Mouse (Mus musculus) midbrain, embryonic 14.5 days (tissue): ENCODE data around the gene Ppara. TPM values are rescaled to one million over a fixed set of nuclear protein-coding genes. Genes with fewer than 3 reads are reported as not detected.

Experiments used
- ATAC-seq: fragments of 200-750 bp; cut with Nextera tagmentation; 2 replicates; pipeline ENCODE4 v1.8.0; 2017; ENCODE audit warnings: moderate number of reproducible peaks, moderate library complexity; ENCODE audit not compliant: low FRiP score, low TSS enrichment
- DNase-seq: peaks from one replicate; pipeline ENCODE4 v3.0.0-alpha.2; 2015
- H3K27ac ChIP-seq: fragments of 300-500 bp; sonication (generic); replicated peaks from 2 replicates; pipeline ENCODE4 v1.5.1; 2014; ENCODE audit warnings: mild to moderate bottlenecking, low read depth, low read length, moderate library complexity
- H3K27me3 ChIP-seq: fragments of 300-500 bp; sonication (generic); 2 replicates; pipeline ENCODE4 v1.6.1; 2014; ENCODE audit warnings: low read length, control low read depth, mixed read lengths; ENCODE audit not compliant: control insufficient read depth, insufficient read depth
- H3K36me3 ChIP-seq: fragments of 300-500 bp; sonication (generic); 2 replicates; pipeline ENCODE4 v1.6.1; 2014; ENCODE audit warnings: low read length, control low read depth; ENCODE audit not compliant: control insufficient read depth, insufficient read depth
- H3K4me1 ChIP-seq: fragments of 300-500 bp; sonication (generic); 2 replicates; pipeline ENCODE4 v1.6.1; 2014; ENCODE audit warnings: mild to moderate bottlenecking, antibody characterized with exemption, low read length, control low read depth; ENCODE audit not compliant: control insufficient read depth, insufficient read depth
- H3K4me2 ChIP-seq: fragments of 300-500 bp; sonication (generic); 2 replicates; pipeline ENCODE4 v1.6.1; 2014; ENCODE audit warnings: mild to moderate bottlenecking, low read length, moderate library complexity
- H3K4me3 ChIP-seq: fragments of 300-500 bp; sonication (generic); replicated peaks from 2 replicates; pipeline ENCODE4 v1.5.1; 2014; ENCODE audit warnings: low read depth, low read length
- H3K9ac ChIP-seq: fragments of 300-500 bp; sonication (generic); replicated peaks from 2 replicates; pipeline ENCODE4 v1.6.1; 2014; ENCODE audit warnings: mild to moderate bottlenecking, low read length, moderate library complexity
- H3K9me3 ChIP-seq: fragments of 300-500 bp; sonication (generic); 2 replicates; pipeline ENCODE4 v1.6.1; 2016; ENCODE audit warnings: low read length, control low read depth, mixed read lengths; ENCODE audit not compliant: control insufficient read depth
- WGBS: fragments of 180-500 bp; shearing (Covaris S2); extraction: QIAGEN DNeasy Blood & Tissue Kit; methylation state at CpG from one replicate; pipeline ENCODE4 v1.1.7; 2014; 5-methylcytosine and 5-hydroxymethylcytosine counted together
- polyA plus RNA-seq: library from polyadenylated mRNA; unstranded; fragments of >200 nt; fragmentation: Nextera tagmentation; extraction: Ambion mirVana; gene quantifications from 2 replicates; pipeline ENCODE4 v1.2.1, GENCODE M21; 2014

Gene Ppara
- polyA plus RNA-seq, 1 experiment from 2014 or later: 0.89 TPM

DNA sequence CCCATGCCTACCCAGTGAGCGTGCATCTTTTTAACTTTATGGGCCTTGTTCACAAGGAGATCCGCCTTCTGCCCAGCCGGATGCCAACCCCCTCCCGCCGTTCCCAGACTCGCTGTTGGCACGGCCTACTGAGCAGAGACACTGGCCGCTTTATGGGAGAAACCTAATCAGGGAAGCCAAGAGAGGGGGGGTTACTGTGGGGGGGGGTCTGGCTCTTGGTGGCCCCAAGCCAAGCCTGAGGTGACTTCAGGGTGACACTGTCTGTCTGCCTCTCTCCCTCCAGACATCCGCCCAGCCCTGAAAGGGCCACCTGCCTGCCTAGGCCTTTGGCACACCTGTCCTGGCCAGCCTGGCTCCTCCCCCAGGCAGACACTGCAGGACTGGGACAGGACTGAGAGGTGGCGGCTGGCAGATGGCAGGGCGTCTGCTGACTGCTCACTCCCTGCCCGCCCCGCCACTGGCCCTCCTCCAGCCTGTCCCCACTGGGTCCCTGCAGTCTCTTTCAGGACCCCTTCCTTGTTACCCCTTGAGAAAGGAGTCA is 32.3 kb upstream of the Ppara start:
- no peaks in the 10 kb centered on the region for H3K27me3 ChIP-seq
- no peak overlapping the region for H3K4me3 ChIP-seq
- ATAC-seq (peak; percentile 60), DNase-seq (peak; percentile 59)
- H3K36me3 ChIP-seq: peaks cover 92% of the 10 kb centered on the region
- 71% methylated on average over 13 of the region's 13 CpGs for WGBS
- no peak overlapping the region for H3K9ac ChIP-seq
- H3K4me2 ChIP-seq: no peak overlapping the region
- no peaks in the 10 kb centered on the region for H3K4me1 ChIP-seq
- H3K27ac ChIP-seq: peak overlapping the region; percentile 52
- H3K9me3 ChIP-seq: no peaks in the 10 kb centered on the region

DNA sequence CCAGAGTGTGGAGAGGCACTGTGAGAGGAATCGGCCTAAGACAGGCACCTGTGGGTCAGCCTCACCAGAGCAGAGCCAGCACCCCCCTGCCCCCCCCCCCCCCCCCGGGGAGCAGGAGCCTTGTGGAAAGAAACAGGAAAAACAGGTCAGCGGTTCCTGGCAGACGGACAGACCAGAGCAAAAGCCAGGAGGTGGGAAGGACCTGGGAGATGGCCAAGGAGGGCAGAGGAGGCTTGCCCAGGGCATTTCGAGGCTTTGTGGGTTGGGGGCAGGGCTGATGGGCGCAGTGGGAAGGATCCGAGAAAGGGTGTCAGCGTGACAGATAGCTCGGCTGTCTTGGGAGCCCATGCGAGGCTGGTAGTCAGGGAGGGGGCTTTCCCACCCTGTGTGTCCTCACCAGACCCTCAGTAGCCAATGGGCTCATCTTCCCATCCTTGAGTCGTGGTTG is 31.6 kb upstream of the Ppara start:
- H3K36me3 ChIP-seq: peaks cover 91% of the 10 kb centered on the region
- DNase-seq (no peak), ATAC-seq (no peak)
- H3K4me3 ChIP-seq: no peak overlapping the region
- H3K4me2 ChIP-seq: no peak overlapping the region
- no peaks in the 10 kb centered on the region for H3K27me3 ChIP-seq
- H3K4me1 ChIP-seq: no peaks in the 10 kb centered on the region
- H3K9me3 ChIP-seq: no peaks in the 10 kb centered on the region
- WGBS: 69% methylated on average over 11 of the region's 11 CpGs
- H3K27ac ChIP-seq: peak overlapping the region; percentile 52
- no peak overlapping the region for H3K9ac ChIP-seq

- ATAC-seq (no peak), DNase-seq (no peak)
- Histone ChIP-seq H3K9ac (no peak overlapping the region), H3K4me3 (no peak overlapping the region), H3K36me3 (peaks cover 84% of the 10 kb centered on the region), H3K9me3 (no peaks in the 10 kb centered on the region), H3K27me3 (no peaks in the 10 kb centered on the region), H3K4me2 (no peak overlapping the region), H3K27ac (0 out of 2 replicates have a peak overlapping the region, but pooled peaks have one; percentile 52), H3K4me1 (no peaks in the 10 kb centered on the region)
- WGBS: 88% methylated on average over 4 of the region's 4 CpGs
Measured at GRCm38 (mm10) chr15:85703858-85704257, 30.9 kb upstream of the Ppara start.

DNA sequence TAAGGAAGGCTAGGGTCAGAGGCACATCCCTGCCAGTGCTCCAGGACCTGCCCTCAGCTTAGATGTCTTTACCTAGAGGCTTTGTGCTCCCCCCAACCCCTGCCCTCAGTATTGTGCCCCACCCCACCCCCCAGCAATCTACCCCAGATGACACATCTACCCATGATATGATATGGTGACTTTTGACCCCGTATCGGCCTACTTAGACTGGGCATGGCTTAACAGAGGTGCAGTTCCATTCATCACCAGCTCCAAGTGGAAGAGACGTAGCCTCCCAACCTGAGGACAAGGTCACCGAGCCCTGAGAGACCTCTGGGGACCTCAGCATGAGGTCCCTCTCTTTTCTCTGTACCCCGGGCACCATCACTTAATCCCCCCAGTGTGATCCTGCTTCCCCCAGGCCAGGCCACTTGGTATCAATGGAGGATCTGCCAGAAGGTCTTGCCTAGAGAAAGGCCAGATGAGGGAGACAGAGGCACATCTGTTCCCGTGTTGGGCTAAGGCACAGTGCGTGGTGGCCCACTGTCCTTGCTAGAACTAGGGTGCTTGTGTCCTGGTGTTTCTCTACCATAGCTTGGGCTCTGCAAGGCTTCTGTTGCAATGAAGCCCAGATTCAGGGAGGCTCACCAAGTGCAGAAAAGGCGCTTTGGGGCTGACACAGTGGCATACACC is 30.3 kb upstream of the Ppara start:
- Histone ChIP-seq H3K36me3 (peaks cover 78% of the 10 kb centered on the region), H3K9ac (no peak overlapping the region), H3K27me3 (no peaks in the 10 kb centered on the region), H3K4me2 (no peak overlapping the region), H3K4me1 (no peaks in the 10 kb centered on the region), H3K9me3 (no peaks in the 10 kb centered on the region), H3K27ac (no peak overlapping the region), H3K4me3 (no peak overlapping the region)
- DNase-seq (no peak), ATAC-seq (no peak)
- WGBS: 82% methylated on average over 8 of the region's 8 CpGs

- ATAC-seq: no peak
- H3K9ac ChIP-seq: no peak overlapping the region
- H3K9me3 ChIP-seq: no peaks in the 10 kb centered on the region
- 82% methylated on average over 9 of the region's 9 CpGs for WGBS
- no peak for DNase-seq
- H3K27me3 ChIP-seq: no peaks in the 10 kb centered on the region
- H3K4me2 ChIP-seq: no peak overlapping the region
- H3K36me3 ChIP-seq: peaks cover 72% of the 10 kb centered on the region
- no peaks in the 10 kb centered on the region for H3K4me1 ChIP-seq
- no peak overlapping the region for H3K27ac ChIP-seq
- no peak overlapping the region for H3K4me3 ChIP-seq
Measured at GRCm38 (mm10) chr15:85705013-85705528, 29.7 kb upstream of the Ppara start.

DNA sequence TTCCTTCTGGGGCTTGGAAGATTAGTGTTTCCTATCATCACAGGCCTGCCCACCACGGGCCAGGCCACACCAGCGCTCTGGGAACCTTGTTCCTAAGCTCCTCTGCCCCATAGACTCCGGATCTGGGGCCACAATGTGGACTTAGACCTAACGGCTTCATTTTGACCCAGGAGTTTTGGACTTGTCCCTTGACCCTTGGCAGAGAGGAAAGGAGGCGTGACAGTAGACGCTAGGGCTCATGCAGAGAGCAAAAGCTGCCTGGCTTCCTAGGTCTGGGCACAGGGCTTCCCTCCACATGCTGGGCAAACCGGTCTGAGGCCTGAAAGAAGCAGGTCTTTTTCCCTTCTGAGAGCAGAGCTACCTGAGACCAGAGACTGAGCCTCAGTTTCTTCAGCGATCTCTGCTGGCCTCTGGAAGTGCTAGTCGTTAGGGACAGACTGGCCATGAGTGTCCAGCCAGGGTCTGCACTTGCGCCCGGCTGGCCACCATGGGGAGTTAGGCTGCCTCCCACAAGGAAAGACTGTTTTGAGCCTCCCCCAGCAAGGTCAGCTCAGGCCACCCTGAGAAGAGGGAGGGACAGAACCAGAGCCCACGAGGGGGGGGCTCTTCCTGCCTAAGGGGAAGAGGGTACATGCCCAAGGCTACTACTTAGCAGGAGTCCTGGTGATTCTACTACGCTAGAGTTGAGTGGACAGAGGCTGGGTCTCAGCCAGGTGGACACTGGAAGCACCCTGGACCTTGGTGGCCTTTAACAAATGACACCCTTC is 29.0 kb upstream of the Ppara start:
- H3K9ac ChIP-seq: no peak overlapping the region
- no peak for ATAC-seq
- H3K36me3 ChIP-seq: peaks cover 66% of the 10 kb centered on the region
- H3K4me1 ChIP-seq: no peaks in the 10 kb centered on the region
- H3K27me3 ChIP-seq: no peaks in the 10 kb centered on the region
- H3K27ac ChIP-seq: no peak overlapping the region; the same call in 1 of the 2 replicates
- no peak overlapping the region for H3K4me2 ChIP-seq
- no peaks in the 10 kb centered on the region for H3K9me3 ChIP-seq
- WGBS: 77% methylated on average over 13 of the region's 13 CpGs
- DNase-seq: no peak
- no peak overlapping the region for H3K4me3 ChIP-seq

- no peak overlapping the region for H3K4me2 ChIP-seq
- H3K27ac ChIP-seq: no peak overlapping the region
- DNase-seq (no peak), ATAC-seq (no peak)
- no peaks in the 10 kb centered on the region for H3K4me1 ChIP-seq
- no peak overlapping the region for H3K9ac ChIP-seq
- H3K4me3 ChIP-seq: no peak overlapping the region
- H3K27me3 ChIP-seq: no peaks in the 10 kb centered on the region
- peaks cover 59% of the 10 kb centered on the region for H3K36me3 ChIP-seq
- no peaks in the 10 kb centered on the region for H3K9me3 ChIP-seq
- WGBS: 93% methylated on average over 8 of the region's 8 CpGs
Measured at GRCm38 (mm10) chr15:85706527-85706926, 28.3 kb upstream of the Ppara start.

- 92% methylated on average over 11 of the region's 11 CpGs for WGBS
- no peak overlapping the region for H3K9ac ChIP-seq
- no peak for ATAC-seq
- H3K27me3 ChIP-seq: no peaks in the 10 kb centered on the region
- peaks cover 54% of the 10 kb centered on the region for H3K36me3 ChIP-seq
- H3K4me3 ChIP-seq: no peak overlapping the region
- no peaks in the 10 kb centered on the region for H3K9me3 ChIP-seq
- no peak for DNase-seq
- 0 out of 2 replicates have a peak overlapping the region, but pooled peaks have one; percentile 3 for H3K27ac ChIP-seq
- no peak overlapping the region for H3K4me2 ChIP-seq
- H3K4me1 ChIP-seq: no peaks in the 10 kb centered on the region
Measured at GRCm38 (mm10) chr15:85707017-85707416, 27.8 kb upstream of the Ppara start.
